Mouse (Mus musculus): ENCODE data around the gene Rab8a.

Gene Rab8a

DNA sequence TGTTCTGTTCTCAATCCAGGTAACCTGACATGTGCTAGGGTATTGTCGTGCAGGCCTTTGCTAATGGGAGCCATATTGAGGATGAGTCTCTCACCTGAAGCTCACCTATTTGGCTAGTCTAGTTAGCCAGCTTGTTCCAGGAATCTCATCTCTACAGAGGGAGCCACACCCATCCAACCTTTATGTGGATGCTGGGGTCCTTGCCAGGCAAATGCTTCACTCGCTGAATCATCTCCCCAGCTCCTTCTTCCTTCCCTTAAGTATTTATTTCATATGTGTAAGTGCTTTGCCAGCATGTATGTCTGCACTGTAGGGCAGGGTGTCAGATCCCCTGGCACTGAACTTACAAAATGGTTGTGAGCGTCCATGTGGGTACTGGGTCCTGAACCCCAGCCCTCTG, 14.4 kb upstream of the Rab8a start:
- no peak for DNase-seq

DNA sequence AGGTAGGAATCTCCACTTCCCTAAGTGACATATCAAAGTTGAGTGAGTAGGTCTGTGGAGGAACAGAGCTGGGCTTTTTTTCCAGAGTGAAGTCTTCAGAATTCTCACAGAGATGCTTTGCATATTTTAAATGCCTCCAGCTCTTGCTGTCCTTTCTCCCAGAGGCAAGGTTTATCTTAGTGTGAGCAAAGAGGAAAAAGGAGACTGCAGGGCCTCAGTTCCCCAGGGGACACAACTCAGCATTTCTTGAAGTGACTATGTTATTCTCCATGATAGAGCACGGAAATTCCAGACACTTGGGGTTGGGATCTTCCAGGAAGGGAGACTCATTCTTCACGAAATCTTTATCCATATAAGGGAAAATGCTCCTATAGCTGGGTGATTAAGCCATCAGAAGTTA, 13.7 kb upstream of the Rab8a start:
- DNase-seq, result no peak

DNA sequence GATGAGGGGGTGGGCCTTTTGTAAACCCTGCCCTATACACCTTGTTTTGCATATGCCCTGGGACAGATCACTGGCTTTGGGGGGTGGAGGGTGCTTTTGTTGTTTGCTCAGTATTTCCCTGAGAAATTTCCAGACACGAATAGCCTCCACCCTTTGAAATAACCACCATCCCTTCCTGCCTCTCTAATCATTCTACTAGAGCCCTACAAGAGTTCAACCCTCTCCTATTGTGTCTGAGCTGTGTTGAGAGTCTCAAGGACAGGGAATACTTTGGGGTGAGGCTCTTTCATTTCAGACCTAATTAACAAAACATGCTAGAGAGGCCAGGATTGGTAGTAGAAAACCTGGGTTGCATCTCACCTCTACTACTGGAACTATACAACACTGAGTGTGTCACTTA, 11.9 kb upstream of the Rab8a start:
- DNase-seq, result no peak

DNA sequence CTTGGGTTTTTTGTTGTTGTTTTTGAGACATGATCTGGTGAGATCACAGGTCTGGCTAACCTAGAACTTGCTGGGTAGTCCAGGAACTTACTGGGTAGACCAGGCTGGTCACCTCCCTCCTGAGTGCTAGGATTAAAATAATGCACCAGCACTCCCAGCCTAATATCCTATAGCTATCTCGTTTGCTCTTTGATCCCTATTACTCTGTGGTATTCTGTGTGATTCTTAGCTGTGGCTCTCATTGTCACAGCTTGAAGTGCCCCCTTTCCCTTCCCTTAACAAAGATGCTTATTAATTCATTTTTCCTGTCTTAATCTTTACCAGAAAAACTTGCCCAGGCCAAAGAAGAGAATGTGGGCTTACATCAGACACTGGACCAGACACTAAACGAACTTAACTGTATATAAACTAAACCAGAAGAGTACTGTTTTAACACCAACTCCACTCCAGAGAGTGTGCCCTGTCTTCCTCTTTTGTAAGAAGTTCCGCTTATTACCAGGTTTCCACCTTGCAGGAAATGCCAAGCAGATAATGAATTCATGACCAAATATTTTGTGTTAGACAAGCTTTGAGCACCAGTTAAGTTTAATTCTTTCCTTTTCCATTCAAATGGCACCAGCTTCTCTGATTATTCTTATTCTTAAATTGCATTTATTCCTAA, 9.5 kb upstream of the Rab8a start:
- DNase-seq, result no peak

GRCm38 (mm10) chr8:72153382-72153781, 7.6 kb upstream of the Rab8a start:
- DNase-seq, result no peak

GRCm38 (mm10) chr8:72158096-72158495, 2.9 kb upstream of the Rab8a start:
- DNase-seq, result no peak

GRCm38 (mm10) chr8:72158726-72159125, 2.3 kb upstream of the Rab8a start:
- no peak for DNase-seq

- no peak for DNase-seq
Observed at GRCm38 (mm10) chr8:72160007-72160406, 993 bp upstream of the Rab8a start.

GRCm38 (mm10) chr8:72162821-72163220, 1.8 kb downstream of the Rab8a start:
- no peak for DNase-seq

GRCm38 (mm10) chr8:72169098-72169668, 8.2 kb downstream of the Rab8a start:
- DNase-seq, result no peak

GRCm38 (mm10) chr8:72169681-72170249, 8.8 kb downstream of the Rab8a start:
- no peak for DNase-seq

DNA sequence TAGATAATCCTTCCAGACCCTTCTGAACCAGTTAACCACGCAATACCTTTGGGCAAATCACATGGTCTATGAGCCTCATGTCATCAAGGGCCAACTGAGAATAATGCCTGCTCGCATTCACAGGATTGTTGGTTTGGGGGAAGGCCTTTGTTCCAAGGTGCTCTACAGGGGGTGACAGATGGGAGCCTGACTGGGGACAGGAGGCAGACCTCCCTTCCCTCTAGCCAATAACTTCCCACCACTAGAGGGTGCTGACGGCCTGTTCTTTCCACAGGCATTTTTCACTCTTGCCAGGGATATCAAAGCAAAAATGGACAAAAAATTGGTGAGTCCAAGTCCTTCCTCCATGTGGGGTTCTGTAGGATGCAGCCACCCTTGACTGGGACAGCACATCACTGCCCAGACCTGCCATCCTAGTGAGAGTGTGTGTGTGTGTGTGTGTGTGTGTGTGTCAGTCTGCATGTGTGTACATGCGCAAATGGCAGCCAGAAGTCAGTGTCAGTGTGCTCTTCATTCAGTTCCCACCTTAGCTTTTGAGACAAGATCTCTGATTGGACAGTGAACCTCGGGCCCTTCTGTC, 16.4 kb downstream of the Rab8a start:
- DNase-seq, result peak; percentile 55

DNA sequence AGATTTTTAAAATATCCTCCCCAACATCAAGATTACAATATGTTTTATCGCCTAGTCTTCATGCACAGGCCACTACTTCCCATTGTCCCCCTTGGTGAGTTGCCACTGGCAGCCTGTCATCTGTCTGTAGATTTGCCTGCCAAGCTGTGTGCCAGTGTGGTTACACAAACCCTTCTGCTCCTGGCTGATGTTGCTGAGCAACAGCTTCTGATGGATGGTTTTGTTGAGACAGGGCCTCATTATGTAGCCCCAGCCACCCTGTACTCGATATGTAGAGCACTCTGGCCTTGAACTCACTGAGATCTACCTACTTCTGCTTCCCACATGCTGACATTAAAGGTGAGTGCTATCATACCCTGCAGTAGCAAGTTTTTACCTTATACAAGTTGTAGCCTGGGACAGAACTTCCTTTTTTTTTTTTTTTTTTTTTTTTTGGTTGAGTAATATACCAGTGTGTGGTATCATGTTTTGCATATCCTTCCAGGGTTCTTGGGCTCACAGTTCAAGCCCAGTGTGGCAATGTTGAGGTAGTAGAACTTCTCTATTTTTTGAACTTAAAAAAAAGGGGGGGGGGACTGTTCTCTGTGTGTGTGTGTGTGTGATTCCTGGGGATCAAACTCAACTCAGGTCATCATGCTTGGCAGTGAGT, 22.7 kb downstream of the Rab8a start:
- peak; percentile 62 for DNase-seq

GRCm38 (mm10) chr8:72187793-72188331, 26.9 kb downstream of the Rab8a start:
- DNase-seq, result no peak

GRCm38 (mm10) chr8:72189417-72190214, 28.6 kb downstream of the Rab8a start, which contains the start of gene Hsh2d:
Gene Hsh2d, plus strand, starts transcription at chr8:72189638.
- no peak for DNase-seq

- DNase-seq, result no peak
Observed at GRCm38 (mm10) chr8:72190215-72190539, 29.2 kb downstream of the Rab8a start.

- no peak for DNase-seq
Observed at GRCm38 (mm10) chr8:72192065-72192464, 31.1 kb downstream of the Rab8a start.

DNA sequence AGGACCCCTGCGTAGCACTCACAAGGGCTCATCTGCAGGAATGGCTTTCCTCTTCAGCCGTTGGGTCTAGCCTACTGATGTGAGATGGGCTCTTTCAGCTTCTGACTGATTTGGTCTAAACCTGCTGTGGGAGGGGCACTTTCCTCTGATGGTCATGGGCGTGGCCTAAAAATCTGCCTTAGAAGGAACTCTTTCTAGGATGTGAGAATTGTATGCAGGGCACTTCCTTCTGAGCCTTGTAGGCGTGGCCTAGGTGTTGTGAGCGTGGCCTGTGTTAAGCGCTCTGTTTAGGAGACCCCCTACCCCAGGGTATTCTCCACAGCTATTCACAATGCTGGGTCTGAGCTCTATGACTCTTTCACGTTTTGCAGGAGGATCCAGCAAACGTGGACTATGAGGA, 37.0 kb downstream of the Rab8a start:
- no peak for DNase-seq

- no peak for DNase-seq
Observed at GRCm38 (mm10) chr8:72208582-72208981, 47.6 kb downstream of the Rab8a start.

DNA sequence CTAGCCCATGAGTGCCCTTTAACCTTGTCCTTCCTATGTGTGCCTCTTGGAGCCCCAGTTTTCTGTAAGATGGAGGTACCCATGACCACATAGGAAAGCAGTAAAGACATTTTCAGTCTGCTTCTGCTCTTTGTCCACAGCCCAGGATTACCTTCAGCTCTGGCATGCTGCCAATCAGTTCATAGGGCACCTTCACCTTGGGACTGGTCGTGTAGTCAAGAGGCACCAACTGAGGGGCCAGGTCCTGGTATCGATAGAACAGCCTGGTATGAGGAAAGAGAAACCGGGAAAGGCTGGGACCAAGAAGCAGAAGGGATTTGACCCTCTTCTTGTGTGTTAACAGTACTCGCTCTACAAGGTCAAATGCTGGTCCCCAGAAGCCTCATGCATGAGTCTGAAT, 49.2 kb downstream of the Rab8a start:
- no peak for DNase-seq

DNA sequence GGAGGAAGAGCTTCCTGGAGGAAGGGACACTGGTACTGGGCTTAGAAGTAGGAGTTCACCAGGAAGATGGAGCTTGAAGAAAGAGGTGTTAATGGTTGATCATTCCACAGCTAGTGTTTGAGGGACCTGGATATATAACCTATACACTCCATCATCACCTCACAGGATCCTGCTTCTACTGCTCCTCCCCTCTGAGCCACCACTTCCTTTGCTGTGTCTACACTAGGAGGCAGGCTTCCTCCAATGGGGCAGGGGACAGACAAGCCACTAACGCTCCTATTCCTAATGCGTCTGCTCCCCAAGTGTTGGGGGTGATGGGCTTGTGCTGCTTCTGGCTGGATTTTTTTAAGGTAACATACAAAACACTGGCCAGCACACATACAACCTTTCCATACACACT, 49.7 kb downstream of the Rab8a start:
- DNase-seq, result no peak

DNA sequence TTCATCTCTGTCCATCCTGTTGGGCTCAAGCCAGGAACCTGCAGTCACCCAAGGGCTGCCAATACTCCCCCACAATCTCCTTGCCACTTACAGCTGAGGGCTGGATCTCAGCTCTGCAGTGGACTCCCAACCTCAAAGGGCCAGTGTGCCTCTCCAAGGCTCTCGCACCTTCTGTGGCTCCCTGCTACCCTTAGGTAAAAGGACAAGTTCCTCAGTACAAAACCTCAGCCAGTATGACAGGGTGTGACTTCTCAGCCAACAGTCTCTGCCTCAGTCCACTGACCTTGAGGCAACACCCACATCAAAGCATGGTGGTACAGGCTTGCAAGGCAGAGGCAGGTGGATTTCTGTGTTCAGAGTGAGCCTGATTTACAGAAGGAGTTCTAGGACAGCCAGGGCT, 50.8 kb downstream of the Rab8a start:
- no peak for DNase-seq

- peak; percentile 33 for DNase-seq
Observed at GRCm38 (mm10) chr8:72212751-72213150, 51.8 kb downstream of the Rab8a start, which contains the start of gene Cib3. Gene Cib3, minus strand, starts transcription at chr8:72212837.

Data from layer of hippocampus, adult 9-11 months (tissue).